Mouse (Mus musculus) embryonic facial prominence, embryonic 10.5 days (tissue): ENCODE data around the gene Ppm1h. TPM values are rescaled to one million over a fixed set of nuclear protein-coding genes. Genes with fewer than 3 reads are reported as not detected.

Experiments
- DNase-seq: peaks from one replicate; pipeline ENCODE4 v3.0.0-alpha.2; 2017; ENCODE audit warnings: low spot score
- H3K27ac ChIP-seq: fragments of 300-500 bp; sonication (generic); replicated peaks from 2 replicates; pipeline ENCODE4 v1.5.1; 2016; ENCODE audit warnings: mild to moderate bottlenecking
- H3K27me3 ChIP-seq: fragments of 300-500 bp; sonication (generic); replicated peaks from 2 replicates; pipeline ENCODE4 v1.6.1; 2016; ENCODE audit warnings: low read depth, mild to moderate bottlenecking; ENCODE audit not compliant: poor library complexity, severe bottlenecking
- H3K36me3 ChIP-seq: fragments of 300-500 bp; sonication (generic); replicated peaks from 2 replicates; pipeline ENCODE4 v1.6.1; 2016; ENCODE audit warnings: mild to moderate bottlenecking, moderate library complexity
- H3K4me1 ChIP-seq: fragments of 300-500 bp; sonication (generic); 2 replicates; pipeline ENCODE4 v1.6.1; 2016
- H3K4me3 ChIP-seq: fragments of 300-500 bp; sonication (generic); 2 replicates; pipeline ENCODE4 v1.5.1; 2016; ENCODE audit warnings: mild to moderate bottlenecking, moderate library complexity
- H3K9me3 ChIP-seq: fragments of 300-500 bp; sonication (generic); 2 replicates; pipeline ENCODE4 v1.6.1; 2016; ENCODE audit warnings: mild to moderate bottlenecking
- WGBS: fragments of 180-500 bp; shearing (Covaris S2); methylation state at CpG from one replicate; pipeline ENCODE4 v1.1.7; 2016; 5-methylcytosine and 5-hydroxymethylcytosine counted together
- microRNA counts: library from miRNA; unstranded; fragments of <30 nt; microRNA quantifications from one replicate; lab custom pipeline; 2017
- microRNA-seq: library from miRNA; unstranded; fragments of <30 nt; microRNA quantifications from one replicate; pipeline ENCODE4, GENCODE M21; 2017
- polyA plus RNA-seq: library from polyadenylated mRNA; unstranded; fragments of >200 nt; fragmentation: Nextera tagmentation; extraction: Ambion mirVana; gene quantifications from 2 replicates; pipeline ENCODE4 v1.2.1, GENCODE M21; 2016

Gene Ppm1h
- polyA plus RNA-seq, 1 experiment from 2014 or later = 3.9 TPM

GRCm38 (mm10) chr10:122991053-122991452, 312.5 kb downstream of the Ppm1h start:
- 96% methylated on average over 9 of the region's 9 CpGs for WGBS
- Histone ChIP-seq H3K4me1 (peaks cover 16% of the 10 kb centered on the region), H3K27me3 (no peaks in the 10 kb centered on the region), H3K9me3 (no peaks in the 10 kb centered on the region), H3K4me3 (no peak overlapping the region), H3K27ac (no peak overlapping the region), H3K36me3 (peaks cover 37% of the 10 kb centered on the region)
- no peak for DNase-seq

- 92% methylated on average over 9 of the region's 9 CpGs for WGBS
- H3K4me3 ChIP-seq = no peak overlapping the region
- DNase-seq = no peak
- peaks cover 12% of the 10 kb centered on the region for H3K4me1 ChIP-seq
- no peak overlapping the region for H3K27ac ChIP-seq
- H3K27me3 ChIP-seq = no peaks in the 10 kb centered on the region
- H3K9me3 ChIP-seq = no peaks in the 10 kb centered on the region
- H3K36me3 ChIP-seq = peaks cover 42% of the 10 kb centered on the region
These were observed 313.1 kb downstream of the Ppm1h start for GRCm38 (mm10) chr10:122991648-122992047.

- H3K27ac ChIP-seq = no peak overlapping the region
- H3K36me3 ChIP-seq = peaks cover 72% of the 10 kb centered on the region
- no peak for DNase-seq
- H3K4me3 ChIP-seq = no peak overlapping the region
- H3K4me1 ChIP-seq = no peaks in the 10 kb centered on the region
- WGBS = 69% methylated on average over 17 of the region's 17 CpGs
- H3K9me3 ChIP-seq = no peaks in the 10 kb centered on the region
- H3K27me3 ChIP-seq = no peaks in the 10 kb centered on the region
These were observed 316.0 kb downstream of the Ppm1h start for GRCm38 (mm10) chr10:122994402-122995107.

MicroRNAs within 50 kb of the gene (microRNA counts, 519-probe panel; counts per million panel counts)
- 5,345 counts per million, percentile 90 among the panel's probes with 10 or more counts for microRNA mmu-let-7i (lab: Ali Mortazavi, UCI)

Small RNAs within 50 kb of the gene (microRNA-seq; reads per million reads assigned to microRNA genes)
- gene Mir6412 (not detected), gene Mir8104 (not detected), gene Mirlet7i (1,601 reads per million, percentile 79 among the genes with 10 or more reads in this experiment)

Other genes starting within 250 kb of the Ppm1h start
- 0.16 and 0.34 TPM in 2 replicates for gene Avpr1a, start 230.3 kb upstream of the Ppm1h start, polyA plus RNA-seq